Mouse (Mus musculus) heart, embryonic 16.5 days (tissue): ENCODE measurements around the gene Lgi4. TPM values are rescaled to one million over a fixed set of nuclear protein-coding genes. Genes with fewer than 3 reads are reported as not detected.

Experiments
- ATAC-seq: fragments of 200-750 bp; cut with Nextera tagmentation; replicated peaks from 2 replicates; pipeline ENCODE4 v1.8.0; 2017; ENCODE audit warnings: moderate number of reproducible peaks; ENCODE audit not compliant: insufficient read depth, low FRiP score; ENCODE audit errors: extremely low read depth
- H3K27ac ChIP-seq: fragments of 300-500 bp; sonication (generic); 2 replicates; pipeline ENCODE4 v1.5.1; 2014; ENCODE audit warnings: mild to moderate bottlenecking, low read length, control low read depth, moderate library complexity
- H3K27me3 ChIP-seq: fragments of 300-500 bp; sonication (generic); 2 replicates; pipeline ENCODE4 v1.6.1; 2014; ENCODE audit warnings: low read length, mixed read lengths; ENCODE audit not compliant: control insufficient read depth, insufficient read depth
- H3K36me3 ChIP-seq: fragments of 300-500 bp; sonication (generic); 2 replicates; pipeline ENCODE4 v1.6.1; 2014; ENCODE audit not compliant: control insufficient read depth, insufficient read depth
- H3K4me1 ChIP-seq: fragments of 300-500 bp; sonication (generic); 2 replicates; pipeline ENCODE4 v1.6.1; 2014; ENCODE audit warnings: low read length, mixed read lengths; ENCODE audit not compliant: control insufficient read depth, insufficient read depth
- H3K4me2 ChIP-seq: fragments of 300-500 bp; sonication (generic); 2 replicates; pipeline ENCODE4 v1.6.1; 2014; ENCODE audit warnings: low read depth, mild to moderate bottlenecking, control low read depth, low read length
- H3K4me3 ChIP-seq: fragments of 300-500 bp; sonication (generic); 2 replicates; pipeline ENCODE4 v1.5.1; 2014; ENCODE audit warnings: mild to moderate bottlenecking, control low read depth, low read length
- H3K9ac ChIP-seq: fragments of 300-500 bp; sonication (generic); 2 replicates; pipeline ENCODE4 v1.6.1; 2014; ENCODE audit warnings: low read length, control low read depth
- H3K9me3 ChIP-seq: fragments of 300-500 bp; sonication (generic); replicated peaks from 2 replicates; pipeline ENCODE4 v1.6.1; 2016; ENCODE audit warnings: low read length; ENCODE audit not compliant: control insufficient read depth
- WGBS: fragments of 180-500 bp; shearing (Covaris S2); extraction: QIAGEN DNeasy Blood & Tissue Kit; methylation state at CpG from one replicate; pipeline ENCODE4 v1.1.7; 2014; 5-methylcytosine and 5-hydroxymethylcytosine counted together
- polyA plus RNA-seq: library from polyadenylated mRNA; unstranded; fragments of >200 nt; fragmentation: Nextera tagmentation; extraction: Ambion mirVana; gene quantifications from 2 replicates; pipeline ENCODE4 v1.2.1, GENCODE M21; 2015

Gene Lgi4
- polyA plus RNA-seq, 1 experiment from 2014 or later = 0.09 TPM

DNA sequence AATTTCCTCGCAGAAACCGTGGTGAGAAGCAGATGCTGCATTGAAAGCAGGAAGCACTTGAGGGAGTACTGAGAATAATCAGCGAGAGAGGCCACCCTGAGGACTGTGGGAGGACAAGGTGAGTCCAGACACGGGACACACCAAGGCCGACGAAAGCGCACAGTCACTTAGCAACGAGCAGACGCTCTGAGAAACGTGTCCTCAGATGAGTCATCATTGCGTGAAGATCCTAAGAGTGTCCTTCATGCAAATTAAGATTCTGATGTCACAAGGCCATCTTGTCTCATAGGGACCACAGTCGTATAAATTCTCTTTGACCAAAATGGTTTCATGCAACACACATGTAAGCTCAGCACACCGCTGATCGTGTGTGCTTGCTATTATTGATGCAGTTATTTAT, 41.6 kb downstream of the Lgi4 start:
- Histone ChIP-seq H3K9me3 (no peaks in the 10 kb centered on the region), H3K4me2 (no peak overlapping the region), H3K36me3 (no peaks in the 10 kb centered on the region), H3K9ac (no peak overlapping the region), H3K27ac (no peak overlapping the region), H3K4me3 (no peak overlapping the region), H3K27me3 (peaks cover 8% of the 10 kb centered on the region), H3K4me1 (peaks cover 9% of the 10 kb centered on the region; the same call in 1 of the 2 replicates)
- WGBS = 58% methylated on average over 14 of the region's 14 CpGs
- ATAC-seq = no peak

DNA sequence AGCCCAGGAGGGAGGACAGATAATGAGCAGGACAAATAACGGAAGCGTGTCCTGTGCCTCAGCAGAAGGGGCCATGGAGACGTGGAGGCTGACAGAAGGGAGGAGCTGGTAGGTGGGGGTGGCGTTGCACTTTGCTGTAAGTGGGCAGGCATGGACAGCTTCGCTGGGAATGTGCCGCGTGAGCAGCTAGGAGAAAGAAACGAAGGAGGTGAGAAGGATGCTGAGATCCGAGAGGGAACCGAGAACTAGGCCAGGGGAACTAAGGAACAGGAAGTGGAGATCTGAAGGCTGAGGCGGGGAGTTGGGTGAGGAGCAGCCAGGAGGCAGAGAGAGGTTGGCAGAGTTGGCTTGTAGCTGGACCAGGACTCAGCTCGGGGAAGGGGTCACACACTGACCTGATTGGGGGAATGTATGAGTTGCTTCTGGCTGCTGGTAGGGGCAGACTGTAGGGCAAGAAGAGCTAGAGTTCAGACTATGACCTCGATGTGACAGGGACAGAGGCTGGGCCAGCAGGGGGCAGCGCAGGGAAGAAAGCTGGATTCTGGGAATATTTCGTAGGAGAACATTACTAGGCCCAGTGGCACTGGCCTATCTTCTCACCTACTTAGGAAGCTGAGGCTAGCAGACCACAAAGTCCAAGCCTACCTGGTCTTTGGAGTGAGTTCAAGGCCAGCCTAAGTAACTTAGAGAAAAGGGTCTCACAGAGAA, 46.1 kb downstream of the Lgi4 start:
- Histone ChIP-seq H3K27me3 (peaks cover 8% of the 10 kb centered on the region), H3K9ac (no peak overlapping the region), H3K4me1 (peaks cover 18% of the 10 kb centered on the region), H3K4me2 (no peak overlapping the region), H3K9me3 (no peaks in the 10 kb centered on the region), H3K4me3 (no peak overlapping the region), H3K27ac (no peak overlapping the region), H3K36me3 (no peaks in the 10 kb centered on the region)
- no peak for ATAC-seq
- 37% methylated on average over 15 of the region's 15 CpGs for WGBS

DNA sequence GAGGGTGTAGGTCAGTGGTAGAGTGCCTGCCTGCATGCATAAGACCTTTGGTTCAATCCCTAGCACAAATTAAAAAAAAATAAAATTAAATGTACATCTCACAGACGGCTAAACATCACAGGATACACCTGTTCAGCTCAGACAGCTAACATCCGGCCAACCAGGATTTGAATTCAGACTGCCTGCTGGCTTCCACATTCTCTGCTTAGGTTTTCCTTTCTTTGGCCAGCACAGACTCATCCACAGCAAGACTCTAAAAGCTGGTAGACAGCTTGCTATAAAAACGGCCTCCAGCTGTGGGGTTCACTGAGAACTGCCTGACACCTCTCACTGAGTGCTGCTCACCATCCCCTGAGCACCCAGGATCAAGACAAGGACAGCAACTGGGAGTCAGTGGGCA, 47.0 kb downstream of the Lgi4 start:
- Histone ChIP-seq H3K4me3 (no peak overlapping the region), H3K9me3 (no peaks in the 10 kb centered on the region), H3K36me3 (no peaks in the 10 kb centered on the region), H3K4me1 (peaks cover 19% of the 10 kb centered on the region), H3K27ac (no peak overlapping the region), H3K27me3 (peaks cover 8% of the 10 kb centered on the region), H3K9ac (no peak overlapping the region), H3K4me2 (no peak overlapping the region)
- WGBS = 55% methylated on average over 3 of the region's 3 CpGs
- ATAC-seq = no peak

DNA sequence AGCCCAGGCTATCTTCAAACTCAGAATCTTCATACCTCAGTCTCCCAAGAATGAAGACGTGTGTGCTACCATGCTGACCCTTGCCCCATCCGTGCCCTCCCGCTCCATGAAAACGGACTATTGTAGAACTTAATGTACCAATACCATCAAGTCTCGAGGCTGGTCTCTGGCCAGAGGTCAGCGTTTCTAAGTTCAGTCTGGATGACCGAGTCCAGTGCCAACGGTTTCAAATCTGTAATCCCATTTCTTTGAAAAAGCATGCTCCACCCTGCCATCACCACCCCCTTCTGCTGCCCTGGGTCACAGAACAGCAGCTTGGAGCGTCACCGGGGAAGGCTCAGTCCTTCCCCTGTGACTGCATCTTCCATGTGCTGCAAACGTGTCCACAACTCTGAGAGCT, 48.6 kb downstream of the Lgi4 start:
- Histone ChIP-seq H3K9ac (no peak overlapping the region), H3K9me3 (no peaks in the 10 kb centered on the region), H3K27me3 (peaks cover 8% of the 10 kb centered on the region), H3K27ac (no peak overlapping the region), H3K4me1 (peaks cover 24% of the 10 kb centered on the region), H3K36me3 (no peaks in the 10 kb centered on the region), H3K4me2 (no peak overlapping the region), H3K4me3 (no peak overlapping the region)
- WGBS = 85% methylated on average over 11 of the region's 11 CpGs
- no peak for ATAC-seq

DNA sequence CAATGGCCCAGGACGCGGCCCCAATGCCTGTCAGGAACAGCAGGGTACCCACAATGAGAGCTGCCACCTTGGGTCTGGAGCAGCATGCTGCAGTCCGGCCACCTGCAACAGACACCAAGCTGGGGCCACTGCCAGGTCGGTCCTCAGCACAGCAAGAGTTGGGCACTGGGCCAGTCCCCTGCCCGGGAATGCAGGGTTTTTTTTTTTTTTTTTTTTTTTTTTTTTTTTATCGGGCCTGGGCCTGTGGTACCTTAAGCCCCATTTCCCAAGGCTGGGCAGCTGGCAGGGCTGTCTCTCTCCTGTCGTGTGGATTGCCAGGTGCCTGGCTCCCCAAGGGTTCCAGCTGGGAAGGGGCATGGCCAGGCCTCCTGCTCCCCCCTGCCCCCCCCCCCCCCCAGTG, 49.9 kb downstream of the Lgi4 start:
- Histone ChIP-seq H3K9me3 (no peaks in the 10 kb centered on the region), H3K4me3 (no peak overlapping the region), H3K36me3 (no peaks in the 10 kb centered on the region), H3K27me3 (peaks cover 3% of the 10 kb centered on the region), H3K9ac (no peak overlapping the region), H3K4me2 (no peak overlapping the region), H3K27ac (peak overlapping the region; percentile 9; the same call in 1 of the 2 replicates), H3K4me1 (peaks cover 24% of the 10 kb centered on the region)
- ATAC-seq = peak; percentile 62
- 31% methylated on average over 7 of the region's 7 CpGs for WGBS

DNA sequence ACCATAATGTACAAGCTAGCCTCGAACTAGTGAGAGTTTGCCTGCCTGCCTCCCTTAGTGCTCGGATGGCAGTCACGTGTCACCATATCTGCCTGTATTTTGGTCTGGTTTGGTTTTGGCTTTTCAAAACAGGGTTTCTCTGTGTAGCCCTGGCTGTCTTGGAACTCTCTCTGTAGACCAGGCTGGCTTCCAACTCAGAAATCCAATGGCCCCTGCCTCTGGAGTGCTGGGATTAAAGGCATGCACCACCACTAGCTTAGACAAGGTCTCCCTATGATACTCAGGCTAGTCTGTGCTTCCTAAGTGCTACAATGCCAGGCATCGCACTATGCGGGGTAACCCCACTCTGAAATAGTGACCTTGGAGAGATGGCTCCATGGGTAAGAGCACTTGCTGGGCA, 50.7 kb downstream of the Lgi4 start:
- ATAC-seq = no peak
- 78% methylated on average over 5 of the region's 5 CpGs for WGBS
- no peak overlapping the region for H3K9ac ChIP-seq

DNA sequence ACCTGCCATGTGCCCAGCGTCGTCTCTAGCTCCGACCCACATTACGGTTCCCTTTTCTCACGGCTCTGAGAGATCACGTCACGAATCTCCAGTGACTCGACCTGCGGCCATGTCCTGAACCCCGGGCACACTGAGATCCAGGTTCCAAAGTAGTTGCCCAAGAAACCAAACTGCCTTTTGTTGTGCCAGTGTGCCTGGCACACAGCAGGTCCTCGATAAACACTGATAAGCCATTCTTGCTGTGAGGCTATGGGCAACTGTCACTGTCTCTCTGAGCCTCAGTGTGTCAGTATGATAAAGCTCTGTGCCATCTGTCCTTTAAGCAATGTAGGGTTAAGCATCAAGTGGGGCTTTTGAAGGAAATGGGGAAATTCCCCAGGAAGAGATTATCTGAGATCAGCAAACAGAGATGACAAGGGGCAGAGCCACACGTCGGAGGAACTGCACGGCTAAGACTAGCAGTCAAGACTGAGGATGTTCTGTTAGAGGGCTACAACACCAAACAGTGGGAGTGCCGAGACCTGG, 51.8 kb downstream of the Lgi4 start:
- no peak overlapping the region for H3K4me3 ChIP-seq
- no peaks in the 10 kb centered on the region for H3K9me3 ChIP-seq
- no peaks in the 10 kb centered on the region for H3K36me3 ChIP-seq
- H3K27ac ChIP-seq = no peak overlapping the region
- 74% methylated on average over 15 of the region's 15 CpGs for WGBS
- H3K27me3 ChIP-seq = no peaks in the 10 kb centered on the region
- no peak overlapping the region for H3K4me2 ChIP-seq
- H3K9ac ChIP-seq = no peak overlapping the region
- ATAC-seq = no peak
- H3K4me1 ChIP-seq = peaks cover 29% of the 10 kb centered on the region

More for the DNA sequence above, 50.7 kb downstream of the Lgi4 start:
- no peak overlapping the region for H3K4me2 ChIP-seq
- no peaks in the 10 kb centered on the region for H3K27me3 ChIP-seq
- H3K4me3 ChIP-seq = no peak overlapping the region
- peaks cover 24% of the 10 kb centered on the region for H3K4me1 ChIP-seq
- H3K36me3 ChIP-seq = no peaks in the 10 kb centered on the region
- no peaks in the 10 kb centered on the region for H3K9me3 ChIP-seq
- H3K27ac ChIP-seq = no peak overlapping the region

DNA sequence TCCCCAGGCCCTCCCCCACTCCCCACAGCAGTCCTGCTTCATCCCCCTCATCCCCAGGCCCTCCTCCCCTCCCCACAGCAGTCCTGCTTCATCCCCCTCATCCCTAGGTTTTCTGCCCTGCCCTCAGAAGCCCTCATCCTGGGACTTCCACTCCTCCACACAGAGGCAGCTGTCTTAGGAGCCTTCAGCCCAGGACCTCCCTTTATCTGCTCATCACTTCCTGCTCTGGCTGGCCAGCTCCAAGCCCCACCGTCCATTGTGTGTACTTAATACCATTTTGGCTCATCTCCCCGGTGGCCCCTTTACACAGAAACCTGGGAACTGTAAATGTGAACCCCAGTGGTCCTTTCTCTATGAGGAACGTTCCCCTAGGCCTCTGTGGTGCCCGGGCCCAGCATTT, 52.9 kb downstream of the Lgi4 start:
- no peak overlapping the region for H3K9ac ChIP-seq

DNA sequence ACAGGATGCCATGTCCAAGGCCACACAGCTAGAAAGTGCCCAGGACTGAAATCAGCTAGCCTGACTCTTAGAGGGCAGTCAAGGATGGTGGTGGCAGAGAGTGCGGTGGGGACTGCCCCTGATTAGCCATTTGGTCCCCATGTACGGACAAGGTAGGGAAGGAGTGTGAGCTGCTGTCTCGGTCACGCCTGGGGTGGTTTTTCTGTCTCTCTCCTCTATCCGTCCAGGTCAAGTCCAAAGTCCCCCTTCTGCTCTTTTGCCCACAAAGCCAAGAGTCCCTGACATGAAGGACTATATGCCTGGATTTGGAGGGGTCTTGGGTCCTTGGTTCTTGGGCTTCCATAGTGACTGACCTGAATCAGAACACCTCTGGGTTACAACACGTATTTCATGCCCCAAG, 54.7 kb downstream of the Lgi4 start:
- no peak overlapping the region for H3K9ac ChIP-seq
- H3K4me2 ChIP-seq = no peak overlapping the region
- no peak for ATAC-seq
- 83% methylated on average over 6 of the region's 6 CpGs for WGBS
- no peaks in the 10 kb centered on the region for H3K9me3 ChIP-seq
- peaks cover 35% of the 10 kb centered on the region for H3K4me1 ChIP-seq
- H3K27me3 ChIP-seq = no peaks in the 10 kb centered on the region
- H3K36me3 ChIP-seq = no peaks in the 10 kb centered on the region
- H3K4me3 ChIP-seq = no peak overlapping the region
- no peak overlapping the region for H3K27ac ChIP-seq

More for the DNA sequence above, 52.9 kb downstream of the Lgi4 start:
- no peak overlapping the region for H3K27ac ChIP-seq
- H3K27me3 ChIP-seq = no peaks in the 10 kb centered on the region
- ATAC-seq = no peak
- peaks cover 32% of the 10 kb centered on the region for H3K4me1 ChIP-seq
- no peak overlapping the region for H3K4me3 ChIP-seq
- no peaks in the 10 kb centered on the region for H3K36me3 ChIP-seq
- H3K4me2 ChIP-seq = no peak overlapping the region
- 40% methylated on average over 4 of the region's 4 CpGs for WGBS
- no peaks in the 10 kb centered on the region for H3K9me3 ChIP-seq
